Mouse (Mus musculus) effector memory CD4-positive, alpha-beta T cell, adult 7 months (primary cell): ENCODE data around the gene Prdx1. TPM values are rescaled to one million over a fixed set of nuclear protein-coding genes. Genes with fewer than 3 reads are reported as not detected.

Source experiments
- polyA plus RNA-seq: library from polyadenylated mRNA; unstranded; fragments of 100-300 nt; shearing (Covaris generic); gene quantifications from one replicate; pipeline ENCODE4 v1.2.1, GENCODE M21; 2017

The Prdx1 gene
- polyA plus RNA-seq, result 537 TPM

DNA sequence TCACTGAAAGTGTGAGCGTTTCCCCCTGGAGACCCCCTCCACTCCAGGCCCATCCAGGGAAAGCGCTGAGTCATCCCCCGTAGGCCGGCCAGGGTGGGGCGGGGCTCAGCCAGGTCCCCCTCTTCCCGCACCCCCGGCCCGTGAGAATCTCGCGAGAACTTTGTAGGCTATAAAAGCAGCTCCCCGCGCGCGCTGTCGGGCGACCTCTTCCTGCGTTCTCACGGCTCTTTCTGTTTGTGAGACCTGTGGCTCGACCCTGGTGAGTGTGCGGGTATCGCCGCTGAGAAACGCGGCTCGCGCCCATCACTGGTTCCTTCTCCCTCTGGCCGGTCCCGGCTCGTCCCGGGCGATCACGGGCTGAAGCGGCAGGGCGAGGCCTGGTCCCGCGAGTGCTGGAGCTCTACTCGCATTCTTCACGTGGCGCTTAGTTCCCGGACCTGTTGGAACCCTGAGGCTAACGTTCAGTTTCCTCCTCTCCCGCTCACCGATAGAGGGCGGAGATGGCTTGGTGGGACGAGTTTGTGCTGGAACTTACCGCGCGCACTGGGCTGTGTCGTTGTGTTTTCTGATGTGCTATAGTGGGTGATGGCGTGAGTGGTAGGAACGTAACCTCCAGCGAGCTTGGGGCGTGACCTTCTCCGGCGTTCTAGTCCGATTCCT, at the start of gene Prdx1:
Gene Prdx1, plus strand, starts transcription at position 143 of the 660 bp plus-strand sequence.

GRCm38 (mm10) chr4:116650924-116651796, 34.2 kb upstream of the Prdx1 start, which contains the start of gene Akr1a1:
TSS of gene Akr1a1 (minus strand) at chr4:116651680.

GRCm38 (mm10) chr4:116708201-116708764, 22.9 kb downstream of the Prdx1 start, which contains the start of the genes Mmachc and Ccdc163:
TSS of gene Mmachc (minus strand) at chr4:116708406.
TSS of gene Ccdc163 (plus strand) at chr4:116708509.

DNA sequence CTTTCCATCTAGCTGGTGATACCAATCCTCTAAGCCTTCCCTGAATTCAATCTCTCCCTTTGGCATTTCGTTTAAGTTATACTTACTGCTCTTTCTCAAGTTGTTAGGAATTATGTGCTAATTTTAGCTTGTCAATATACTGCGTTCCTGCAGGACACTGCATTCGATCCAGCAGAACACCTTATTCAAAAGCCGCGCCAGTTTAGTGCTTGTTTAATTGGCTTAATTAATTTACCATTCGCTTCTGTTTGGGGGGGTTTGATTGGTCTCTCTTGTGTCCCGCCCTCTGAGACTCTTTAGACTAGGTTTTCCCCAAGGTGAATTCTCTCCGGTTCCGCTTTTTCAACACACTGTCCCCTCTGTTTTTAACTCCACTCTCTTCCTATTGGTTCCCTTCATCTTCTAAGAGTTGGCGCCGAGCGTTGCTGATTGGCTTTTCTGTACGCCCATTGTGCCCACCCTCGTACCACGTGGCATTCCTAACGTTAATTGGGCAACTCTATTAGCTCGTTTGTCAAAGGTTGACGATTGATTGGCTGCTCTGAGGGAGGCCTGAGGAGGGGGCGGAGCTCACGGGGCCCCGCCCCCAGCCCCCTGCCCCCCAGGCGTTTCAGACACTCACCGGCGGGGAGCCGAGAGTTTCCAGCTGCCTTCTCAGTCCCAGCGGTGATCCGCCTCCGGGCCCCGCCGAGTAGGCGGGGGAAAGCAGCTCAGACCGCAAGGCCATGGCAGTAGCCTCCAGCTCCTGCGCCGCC, 35.2 kb downstream of the Prdx1 start, which contains the start of gene Tesk2:
Gene Tesk2, plus strand, starts transcription at position 606 of the 755 bp plus-strand sequence.

Other genes starting within 250 kb of the Prdx1 start
- gene Mast2, start 221.4 kb upstream of the Prdx1 start, polyA plus RNA-seq, result 7.2 TPM
- gene Ipp, start 178.0 kb upstream of the Prdx1 start, polyA plus RNA-seq, result 15.3 TPM
- gene Tmem69, start 129.6 kb upstream of the Prdx1 start, polyA plus RNA-seq, result 13.4 TPM
- 57.1 TPM for gene Gpbp1l1, start 127.9 kb upstream of the Prdx1 start, polyA plus RNA-seq
- gene Ccdc17, start 88.9 kb upstream of the Prdx1 start, polyA plus RNA-seq, result 5.5 TPM
- gene Nasp, start 57.6 kb upstream of the Prdx1 start, polyA plus RNA-seq, result 88.4 TPM
- 230 TPM for gene Akr1a1, start 33.9 kb upstream of the Prdx1 start, polyA plus RNA-seq
- 4.0 TPM for gene Mmachc, start 22.9 kb downstream of the Prdx1 start, polyA plus RNA-seq
- 4.8 TPM for gene Ccdc163, start 23.0 kb downstream of the Prdx1 start, polyA plus RNA-seq
- gene Tesk2, start 35.4 kb downstream of the Prdx1 start, polyA plus RNA-seq, result 5.3 TPM
- gene Toe1, start 122.1 kb downstream of the Prdx1 start, polyA plus RNA-seq, result 35.2 TPM
- gene Mutyh, start 122.2 kb downstream of the Prdx1 start, polyA plus RNA-seq, result 9.9 TPM
- gene Hpdl, start 136.2 kb downstream of the Prdx1 start, polyA plus RNA-seq, result 0.21 TPM
- 0.33 TPM for gene Zswim5, start 191.8 kb downstream of the Prdx1 start, polyA plus RNA-seq